ENCODE assay signal across 17 mouse cellular contexts in genomic region chr5:74936087-74936486, GRCm38 (mm10).
DNase-seq lines count a peak whose midpoint lies in the region; ATAC-seq and TF ChIP-seq lines count a peak whose summit lies in the region.
"Had no signal": no experiment of that assay in that cellular context is flagged by ENCODE, and none has a peak within 500 bp of the region (broad histone marks: within the 10 kb centered on the region; RNA-seq: fewer than 3 reads in every experiment).

No protein-coding gene starts in this region.

- no peaks in the 10 kb centered on the region for H3K36me3 ChIP-seq in kidney, embryonic 14.5 days (ENCODE audit: control insufficient read depth, insufficient read depth, low read length)
- H3K36me3 ChIP-seq in intestine, embryonic 16.5 days (ENCODE audit: control insufficient read depth, insufficient read depth, low read length) = no peaks in the 10 kb centered on the region
- no peaks in the 10 kb centered on the region for H3K36me3 ChIP-seq in stomach, embryonic 15.5 days
- H3K36me3 ChIP-seq in neural tube, embryonic 15.5 days = no peaks in the 10 kb centered on the region
- H3K36me3 ChIP-seq: embryonic facial prominence, embryonic 12.5 days; limb, embryonic 13.5 days; midbrain, embryonic 13.5 days had no signal

- WGBS in kidney, embryonic 14.5 days = 71% methylated on average over 5 of the region's 5 CpGs
- 77% methylated on average over 5 of the region's 5 CpGs for WGBS in intestine, embryonic 16.5 days
- 70% methylated on average over 5 of the region's 5 CpGs for WGBS in stomach, embryonic 15.5 days
- 85% methylated on average over 5 of the region's 5 CpGs for WGBS in neural tube, embryonic 15.5 days

- no peak overlapping the region for H3K9ac ChIP-seq in kidney, embryonic 14.5 days (ENCODE audit: low read depth, low read length)
- H3K9ac ChIP-seq in intestine, embryonic 16.5 days (ENCODE audit: low read depth, low read length) = no peak overlapping the region
- no peak overlapping the region for H3K9ac ChIP-seq in stomach, embryonic 15.5 days
- H3K9ac ChIP-seq in neural tube, embryonic 15.5 days (replicated peaks) = no peak overlapping the region
- H3K9ac ChIP-seq: embryonic facial prominence, embryonic 12.5 days; limb, embryonic 13.5 days; liver, embryonic 14.5 days; midbrain, embryonic 13.5 days had no signal

- no peak for TF ChIP-seq POLR2A in embryonic fibroblast, embryonic 13.5 days (IDR thresholded peaks at IDR 0.05; ENCODE audit: low read depth, low read length)

- H3K27ac ChIP-seq in kidney, embryonic 14.5 days (ENCODE audit: low read depth, low read length) = peak overlapping the region; percentile 24; the same call in 1 of the 2 replicates
- peak overlapping the region; percentile 37 for H3K27ac ChIP-seq in embryonic fibroblast, embryonic 13.5 days (ENCODE audit: insufficient read depth, low read length)
- peak overlapping the region; percentile 41 for H3K27ac ChIP-seq in intestine, embryonic 16.5 days (ENCODE audit: low read length)
- H3K27ac ChIP-seq in stomach, embryonic 15.5 days = peak overlapping the region; percentile 67
- H3K27ac ChIP-seq in neural tube, embryonic 15.5 days (replicated peaks) = no peak overlapping the region
- H3K27ac ChIP-seq: embryonic facial prominence, embryonic 12.5 days; left cerebral cortex, adult 2 months; limb, embryonic 13.5 days; liver, embryonic 14.5 days; midbrain, embryonic 13.5 days had no signal

- no peak for DNase-seq in kidney, postnatal 10 days
- no peak for DNase-seq in cerebellum, adult 9-10 months
- DNase-seq: adrenal gland, postnatal 10 days; cerebellum, adult 9-11 months; layer of hippocampus, adult 9-11 months; right cerebral cortex, postnatal 14 days; thymus, postnatal 14 days had no signal

- ATAC-seq in kidney, embryonic 14.5 days (ENCODE audit: low FRiP score, low TSS enrichment) = no peak
- no peak for ATAC-seq in intestine, embryonic 16.5 days
- ATAC-seq in stomach, embryonic 15.5 days (ENCODE audit: insufficient read depth, low FRiP score, low read depth) = no peak
- no peak for ATAC-seq in neural tube, embryonic 15.5 days (ENCODE audit: low FRiP score)
- ATAC-seq: midbrain, embryonic 13.5 days had no signal

- H3K4me3 ChIP-seq in kidney, embryonic 14.5 days (ENCODE audit: low read length) = no peak overlapping the region
- H3K4me3 ChIP-seq in embryonic fibroblast, embryonic 13.5 days (ENCODE audit: insufficient read depth, low read length) = no peak overlapping the region
- H3K4me3 ChIP-seq in intestine, embryonic 16.5 days (ENCODE audit: low read length) = no peak overlapping the region
- no peak overlapping the region for H3K4me3 ChIP-seq in stomach, embryonic 15.5 days (replicated peaks)
- H3K4me3 ChIP-seq in neural tube, embryonic 15.5 days (replicated peaks) = no peak overlapping the region
- H3K4me3 ChIP-seq: embryonic facial prominence, embryonic 12.5 days; left cerebral cortex, adult 2 months; limb, embryonic 13.5 days; midbrain, embryonic 13.5 days had no signal

- TF ChIP-seq CTCF in embryonic fibroblast, embryonic 13.5 days (IDR thresholded peaks at IDR 0.05; ENCODE audit: borderline replicate concordance, insufficient read depth, low read length) = no peak

- H3K4me1 ChIP-seq in kidney, embryonic 14.5 days (ENCODE audit: control insufficient read depth, insufficient read depth, low read length) = no peaks in the 10 kb centered on the region; the same call in 1 of the 2 replicates
- H3K4me1 ChIP-seq in embryonic fibroblast, embryonic 13.5 days (ENCODE audit: control insufficient read depth, insufficient read depth, low read length) = peaks cover 6% of the 10 kb centered on the region
- H3K4me1 ChIP-seq in intestine, embryonic 16.5 days (ENCODE audit: control insufficient read depth, insufficient read depth, low read length) = no peaks in the 10 kb centered on the region
- H3K4me1 ChIP-seq in stomach, embryonic 15.5 days = peaks cover 6% of the 10 kb centered on the region; the same call in 1 of the 2 replicates
- H3K4me1 ChIP-seq in neural tube, embryonic 15.5 days = peaks cover 6% of the 10 kb centered on the region
- H3K4me1 ChIP-seq: midbrain, embryonic 13.5 days had no signal

- H3K4me2 ChIP-seq in kidney, embryonic 14.5 days (replicated peaks; ENCODE audit: low read depth, low read length) = no peak overlapping the region
- no peak overlapping the region for H3K4me2 ChIP-seq in intestine, embryonic 16.5 days (ENCODE audit: low read depth, low read length)
- no peak overlapping the region for H3K4me2 ChIP-seq in stomach, embryonic 15.5 days
- H3K4me2 ChIP-seq in neural tube, embryonic 15.5 days = no peak overlapping the region
- H3K4me2 ChIP-seq: embryonic facial prominence, embryonic 12.5 days; limb, embryonic 13.5 days; midbrain, embryonic 13.5 days had no signal

- no peaks in the 10 kb centered on the region; the same call in none of the 2 replicates for H3K27me3 ChIP-seq in kidney, embryonic 14.5 days (ENCODE audit: control insufficient read depth, insufficient read depth, low read length)
- H3K27me3 ChIP-seq in intestine, embryonic 16.5 days (replicated peaks; ENCODE audit: control insufficient read depth, insufficient read depth, low read length) = no peaks in the 10 kb centered on the region
- 0 out of 2 replicates have a peak, but pooled peaks cover 3% of the 10 kb centered on the region for H3K27me3 ChIP-seq in stomach, embryonic 15.5 days (replicated peaks)
- peaks cover 16% of the 10 kb centered on the region for H3K27me3 ChIP-seq in neural tube, embryonic 15.5 days (replicated peaks)
- H3K27me3 ChIP-seq: embryonic facial prominence, embryonic 12.5 days had no signal

- no peaks in the 10 kb centered on the region for H3K9me3 ChIP-seq in kidney, embryonic 14.5 days (ENCODE audit: control insufficient read depth, low read length)
- H3K9me3 ChIP-seq in intestine, embryonic 16.5 days (ENCODE audit: control insufficient read depth, low read length) = no peaks in the 10 kb centered on the region
- H3K9me3 ChIP-seq in stomach, embryonic 15.5 days = no peaks in the 10 kb centered on the region
- H3K9me3 ChIP-seq in neural tube, embryonic 15.5 days (replicated peaks) = no peaks in the 10 kb centered on the region
- H3K9me3 ChIP-seq: embryonic facial prominence, embryonic 12.5 days; limb, embryonic 13.5 days; midbrain, embryonic 13.5 days had no signal
